Mouse (Mus musculus) hindbrain, embryonic 15.5 days (tissue): ENCODE measurements around the gene Snupn. TPM values are rescaled to one million over a fixed set of nuclear protein-coding genes. Genes with fewer than 3 reads are reported as not detected.

Experiments used
- ATAC-seq: fragments of 200-750 bp; cut with Nextera tagmentation; 2 replicates; pipeline ENCODE4 v1.8.0; 2017; ENCODE audit warnings: low read depth, moderate number of reproducible peaks, moderate TSS enrichment; ENCODE audit not compliant: low FRiP score
- H3K27ac ChIP-seq: fragments of 300-500 bp; sonication (generic); replicated peaks from 2 replicates; pipeline ENCODE4 v1.5.1; 2015; ENCODE audit warnings: mild to moderate bottlenecking, inconsistent platforms
- H3K27me3 ChIP-seq: fragments of 300-500 bp; sonication (generic); 2 replicates; pipeline ENCODE4 v1.6.1; 2015; ENCODE audit warnings: control low read depth, inconsistent platforms
- H3K36me3 ChIP-seq: fragments of 300-500 bp; sonication (generic); 2 replicates; pipeline ENCODE4 v1.6.1; 2015; ENCODE audit warnings: control low read depth, inconsistent platforms
- H3K4me1 ChIP-seq: fragments of 300-500 bp; sonication (generic); replicated peaks from 2 replicates; pipeline ENCODE4 v1.6.1; 2015; ENCODE audit warnings: control low read depth, inconsistent platforms
- H3K4me2 ChIP-seq: fragments of 300-500 bp; sonication (generic); 2 replicates; pipeline ENCODE4 v1.6.1; 2015; ENCODE audit warnings: moderate library complexity, mild to moderate bottlenecking, inconsistent platforms
- H3K4me3 ChIP-seq: fragments of 300-500 bp; sonication (generic); 2 replicates; pipeline ENCODE4 v1.5.1; 2015; ENCODE audit warnings: mild to moderate bottlenecking, inconsistent platforms
- H3K9ac ChIP-seq: fragments of 300-500 bp; sonication (generic); 2 replicates; pipeline ENCODE4 v1.6.1; 2015; ENCODE audit warnings: inconsistent platforms
- H3K9me3 ChIP-seq: fragments of 300-500 bp; sonication (generic); 2 replicates; pipeline ENCODE4 v1.6.1; 2016; ENCODE audit warnings: control low read depth, inconsistent platforms
- WGBS: fragments of 180-500 bp; shearing (Covaris S2); methylation state at CpG from one replicate; pipeline ENCODE4 v1.1.7; 2015; 5-methylcytosine and 5-hydroxymethylcytosine counted together
- polyA plus RNA-seq: library from polyadenylated mRNA; unstranded; fragments of >200 nt; fragmentation: Nextera tagmentation; extraction: Ambion mirVana; gene quantifications from 2 replicates; pipeline ENCODE4 v1.2.1, GENCODE M21; 2015

Gene Snupn
- polyA plus RNA-seq, 1 experiment from 2014 or later: 27.8 TPM

GRCm38 (mm10) chr9:57031756-57032155 lies 81.1 kb downstream of the Snupn start:
- Histone ChIP-seq H3K27me3 (no peaks in the 10 kb centered on the region), H3K27ac (no peak overlapping the region), H3K4me2 (no peak overlapping the region), H3K9ac (no peak overlapping the region), H3K9me3 (no peaks in the 10 kb centered on the region), H3K4me3 (no peak overlapping the region), H3K4me1 (no peaks in the 10 kb centered on the region), H3K36me3 (peaks cover 64% of the 10 kb centered on the region)
- 97% methylated on average over 1 of the region's 1 CpGs for WGBS
- ATAC-seq: no peak

Other genes with a start within 250 kb of the Snupn start
- 71.8 and 93.4 TPM in 2 replicates for gene Lingo1, start 154.4 kb upstream of the Snupn start, polyA plus RNA-seq
- gene Odf3l1, start 86.2 kb upstream of the Snupn start, polyA plus RNA-seq: 0.12 TPM in 1 of 2 replicates, not detected in the other
- gene Cspg4, start 85.8 kb upstream of the Snupn start, polyA plus RNA-seq: 8.1 and 8.6 TPM in 2 replicates
- gene Snx33, start 22.5 kb upstream of the Snupn start, polyA plus RNA-seq: 2.8 and 3.1 TPM in 2 replicates
- 70.5 and 70.7 TPM in 2 replicates for gene Imp3, start 13.4 kb upstream of the Snupn start, polyA plus RNA-seq
- 25.4 and 30.1 TPM in 2 replicates for gene Ptpn9, start 44.0 kb downstream of the Snupn start, polyA plus RNA-seq
- 22.5 and 23.2 TPM in 2 replicates for gene Sin3a, start 121.2 kb downstream of the Snupn start, polyA plus RNA-seq
- gene Man2c1, start 179.8 kb downstream of the Snupn start, polyA plus RNA-seq: 94.9 and 108 TPM in 2 replicates
- gene Neil1, start 197.4 kb downstream of the Snupn start, polyA plus RNA-seq: 9.1 and 9.9 TPM in 2 replicates
- gene Commd4, start 207.5 kb downstream of the Snupn start, polyA plus RNA-seq: 170 and 192 TPM in 2 replicates